In the genomic region with DNA sequence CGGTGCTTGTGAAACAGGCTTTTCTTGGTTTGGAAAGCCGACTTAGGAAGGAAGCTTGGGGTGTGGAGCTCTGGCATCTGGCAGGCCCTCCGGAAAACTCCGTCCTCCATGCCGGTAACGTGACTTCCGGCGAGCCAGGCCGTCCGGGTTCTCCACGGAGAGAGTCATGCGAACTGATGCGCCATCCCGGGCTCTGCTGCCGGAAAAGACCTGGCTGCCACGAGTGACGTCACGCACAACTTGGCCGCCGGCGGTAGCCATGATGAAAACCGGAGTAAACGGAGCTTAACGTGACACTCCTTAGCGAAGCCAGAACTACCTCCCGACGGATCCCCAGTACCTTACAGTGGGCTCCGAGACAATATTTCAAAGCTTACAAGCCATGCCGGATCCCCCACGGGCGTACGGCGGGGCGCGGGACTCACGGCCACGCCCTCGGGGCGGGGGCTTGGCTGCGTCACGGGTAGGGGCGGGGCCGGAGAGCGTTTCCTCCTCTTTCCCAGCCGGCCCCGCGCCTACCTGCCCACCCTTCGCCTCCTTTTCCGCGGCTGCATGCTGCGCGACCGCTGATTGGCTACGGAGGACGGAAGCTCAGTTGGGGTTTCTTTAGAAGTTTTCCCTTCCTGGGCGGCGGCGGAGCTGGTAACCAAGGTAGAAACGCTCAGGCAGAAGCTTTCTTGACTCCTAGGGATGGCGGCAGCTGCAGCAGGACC, we compare ENCODE assay signal across 8 mouse cellular contexts. TPM values are rescaled to one million over a fixed set of nuclear protein-coding genes. Genes with fewer than 3 reads are reported as not detected.
A peak's percentile ranks its signal among the peaks of the same experiment; 100 is the strongest.
DNase-seq lines count a peak whose midpoint lies in the region; ATAC-seq and TF ChIP-seq lines count a peak whose summit lies in the region.

Gene Sugt1, plus strand, starts transcription at position 553 of the 713 bp plus-strand sequence.

- H3K4me1 ChIP-seq in MEL (ENCODE audit: control insufficient read depth in 1 of 2, insufficient read depth in 2 of 2, low read length in 2 of 2): peaks cover 3 to 12% of the 10 kb centered on the region in 2 experiments; a peak in 3 of 4 replicates
- H3K4me1 ChIP-seq in cerebellum, adult 2 months (ENCODE audit: control insufficient read depth, insufficient read depth, low read length): peaks cover 5% of the 10 kb centered on the region; the same call in 1 of the 2 replicates
- peaks cover 13% of the 10 kb centered on the region for H3K4me1 ChIP-seq in forebrain, postnatal 0 days (ENCODE audit: insufficient read depth)
- peaks cover 13% of the 10 kb centered on the region for H3K4me1 ChIP-seq in lung, embryonic 15.5 days

- peak within 1 kb of the TSS; percentile 98 for H3K27ac ChIP-seq in MEL (ENCODE audit: control insufficient read depth, low read depth, low read length)
- peak within 1 kb of the TSS; percentile 99 for H3K27ac ChIP-seq in cerebellum, adult 2 months (ENCODE audit: insufficient read depth, low read length)
- H3K27ac ChIP-seq in forebrain, postnatal 0 days (ENCODE audit: low read depth, low read length): peak within 1 kb of the TSS; percentile 98
- H3K27ac ChIP-seq in lung, embryonic 15.5 days: peak within 1 kb of the TSS; percentile 95

- no peak for TF ChIP-seq CTCF in MEL (IDR thresholded peaks at IDR 0.05 in 2 of 3, conservative IDR thresholded peaks at IDR 0.05 in 1 of 3; ENCODE audit: control insufficient read depth in 1 of 3, insufficient read depth in 1 of 3, low read depth in 2 of 3, low read length in 3 of 3, poor library complexity in 1 of 3, severe bottlenecking in 1 of 3)
- TF ChIP-seq CTCF in cerebellum, adult 2 months (IDR thresholded peaks at IDR 0.05; ENCODE audit: borderline replicate concordance, insufficient read depth, low read depth, low read length): no peak
- TF ChIP-seq CTCF in forebrain, postnatal 0 days (IDR thresholded peaks at IDR 0.05; ENCODE audit: low read depth): no peak

- no peak for TF ChIP-seq RAD21 in MEL (IDR thresholded peaks at IDR 0.05; ENCODE audit: low read depth, low read length)

- DNase-seq in MEL (ENCODE audit: low read depth, low spot score): peak; percentile 98
- peak; percentile 97 to 98 for DNase-seq in cerebellum, adult 2 months
- peak; percentile 99 for DNase-seq in forebrain, postnatal 0 days
- DNase-seq in heart, postnatal 4 days: peak; percentile 96
- peak; percentile 96 to 98 for DNase-seq in layer of hippocampus, adult 8-10 months (ENCODE audit: low spot score in 2 of 2)
- DNase-seq in ovary, adult 18-20 months (ENCODE audit: low spot score): peak; percentile 94
- peak; percentile 98 for DNase-seq in thymus, postnatal 0 days (ENCODE audit: low spot score)

- H3K79me2 ChIP-seq in MEL (ENCODE audit: control insufficient read depth, insufficient read depth, low read length, poor library complexity): peaks cover 37% of the 10 kb centered on the region

- ATAC-seq in forebrain, postnatal 0 days: peak; percentile 99
- peak; percentile 99 for ATAC-seq in lung, embryonic 15.5 days (ENCODE audit: borderline replicate concordance, extremely low read depth, low FRiP score, low TSS enrichment)

- H3K4me3 ChIP-seq in MEL (ENCODE audit: control insufficient read depth in 1 of 2, insufficient read depth in 1 of 2, low read depth in 2 of 2, low read length in 2 of 2): peak within 1 kb of the TSS; percentile 93 to 98
- peak within 1 kb of the TSS; percentile 95 for H3K4me3 ChIP-seq in cerebellum, adult 2 months (replicated peaks; ENCODE audit: insufficient read depth, low read depth, low read length)
- peak within 1 kb of the TSS; percentile 67 for H3K4me3 ChIP-seq in forebrain, postnatal 0 days (ENCODE audit: low read depth, low read length)
- peak within 1 kb of the TSS; percentile 66 for H3K4me3 ChIP-seq in lung, embryonic 15.5 days

- peak within 1 kb of the TSS; percentile 99 for H3K9ac ChIP-seq in MEL (ENCODE audit: control insufficient read depth, low read depth, low read length, poor library complexity, severe bottlenecking)
- peak within 1 kb of the TSS; percentile 72 for H3K9ac ChIP-seq in forebrain, postnatal 0 days
- peak within 1 kb of the TSS; percentile 66 for H3K9ac ChIP-seq in lung, embryonic 15.5 days

- TF ChIP-seq POLR2A in MEL (IDR thresholded peaks at IDR 0.05; ENCODE audit: control insufficient read depth in 1 of 2, insufficient read depth in 1 of 2, low read depth in 1 of 2, low read length in 2 of 2, poor library complexity in 1 of 2): peak; percentile 70 to 79
- peak; percentile 63; the same call in 1 of the 2 replicates for TF ChIP-seq POLR2A in cerebellum, adult 2 months (IDR thresholded peaks at IDR 0.05; ENCODE audit: borderline replicate concordance, insufficient read depth, low read length)

- WGBS in cerebellum, adult 2 months: under 1% methylated on average over 60 of the region's 60 CpGs
- 2% methylated on average over 58 of the region's 60 CpGs for WGBS in forebrain, postnatal 0 days
- under 1% methylated on average over 57 of the region's 60 CpGs for WGBS in lung, embryonic 15.5 days

- no peaks in the 10 kb centered on the region for H3K27me3 ChIP-seq in MEL (ENCODE audit: control insufficient read depth in 1 of 2, insufficient read depth in 2 of 2, low read length in 2 of 2)
- no peaks in the 10 kb centered on the region for H3K27me3 ChIP-seq in cerebellum, adult 2 months (ENCODE audit: control insufficient read depth, insufficient read depth, low read length)
- H3K27me3 ChIP-seq in forebrain, postnatal 0 days (ENCODE audit: insufficient read depth, low read length): no peaks in the 10 kb centered on the region
- H3K27me3 ChIP-seq in lung, embryonic 15.5 days: no peaks in the 10 kb centered on the region

- no peak; a peak in 1 of 4 replicates for TF ChIP-seq EP300 in MEL (IDR thresholded peaks at IDR 0.05; ENCODE audit: low read depth in 1 of 2, low read length in 2 of 2)

- H3K4me2 ChIP-seq in forebrain, postnatal 0 days (ENCODE audit: low read depth): peak within 1 kb of the TSS; percentile 59
- H3K4me2 ChIP-seq in lung, embryonic 15.5 days: peak within 1 kb of the TSS; percentile 64

- no peaks in the 10 kb centered on the region for H3K9me3 ChIP-seq in MEL (replicated peaks; ENCODE audit: insufficient read depth, low read length)
- no peaks in the 10 kb centered on the region for H3K9me3 ChIP-seq in forebrain, postnatal 0 days (ENCODE audit: low read length)
- H3K9me3 ChIP-seq in lung, embryonic 15.5 days: no peaks in the 10 kb centered on the region

- peaks cover 0 to 11% of the 10 kb centered on the region in 2 experiments; a peak in 3 of 4 replicates for H3K36me3 ChIP-seq in MEL (ENCODE audit: control insufficient read depth in 1 of 2, insufficient read depth in 2 of 2, low read length in 2 of 2)
- 0 out of 2 replicates have a peak, but pooled peaks cover 1% of the 10 kb centered on the region for H3K36me3 ChIP-seq in forebrain, postnatal 0 days (ENCODE audit: insufficient read depth)
- H3K36me3 ChIP-seq in lung, embryonic 15.5 days: peaks cover 2% of the 10 kb centered on the region; the same call in 1 of the 2 replicates

TF ChIP-seq in MEL, 35 proteins besides CTCF, POLR2A, EP300 and RAD21 (continues in another document):
- TF ChIP-seq ELF1 (IDR thresholded peaks at IDR 0.05; ENCODE audit: low read depth, low read length) (peak; percentile 81), TBP (IDR thresholded peaks at IDR 0.05; ENCODE audit: low read depth, low read length) (peak; percentile 84), POLR2AphosphoS2 (IDR thresholded peaks at IDR 0.05; ENCODE audit: low read length) (no peak; the same call in 1 of the 2 replicates), E2F4 (IDR thresholded peaks at IDR 0.05; ENCODE audit: borderline replicate concordance, low read depth, low read length) (peak; percentile 68; the same call in 1 of the 2 replicates), SIN3A (IDR thresholded peaks at IDR 0.05; ENCODE audit: low read length) (peak; percentile 80), ZMIZ1 (IDR thresholded peaks at IDR 0.05; ENCODE audit: low read depth, low read length) (peak; percentile 59), BHLHE40 (IDR thresholded peaks at IDR 0.05; ENCODE audit: borderline replicate concordance, low read depth, low read length) (peak; percentile 89), HCFC1 (IDR thresholded peaks at IDR 0.05; ENCODE audit: low read depth, low read length) (peak; percentile 83), MYC (IDR thresholded peaks at IDR 0.05; ENCODE audit: low read depth, low read length) (peak; percentile 75), USF1 (IDR thresholded peaks at IDR 0.05; ENCODE audit: low read depth, low read length) (peak; percentile 91), ZC3H11A (IDR thresholded peaks at IDR 0.05; ENCODE audit: low read depth, low read length) (no peak), MAZ (IDR thresholded peaks at IDR 0.05; ENCODE audit: low read depth, low read length) (no peak), UBTF (IDR thresholded peaks at IDR 0.05; ENCODE audit: borderline replicate concordance, insufficient read depth, low read depth, low read length) (no peak), ZKSCAN1 (IDR thresholded peaks at IDR 0.05; ENCODE audit: low read depth, low read length) (no peak), ETS1 (IDR thresholded peaks at IDR 0.05; ENCODE audit: low read depth, low read length) (peak; percentile 61; the same call in 1 of the 2 replicates), NELFE (IDR thresholded peaks at IDR 0.05; ENCODE audit: low read depth, low read length) (peak; percentile 68), USF2 (IDR thresholded peaks at IDR 0.05; ENCODE audit: borderline replicate concordance in 1 of 2, insufficient read depth in 1 of 2, low read depth in 1 of 2, low read length in 2 of 2) (peak in 1 of 2 experiments; percentile 51; a peak in 1 of 4 replicates), CHD1 (IDR thresholded peaks at IDR 0.05; ENCODE audit: low read depth, low read length) (0 out of 2 replicates have a peak, but pooled peaks have one; percentile 4), MAX (IDR thresholded peaks at IDR 0.05; ENCODE audit: low read length) (peak; percentile 56; the same call in 1 of the 2 replicates), TCF12 (IDR thresholded peaks at IDR 0.05; ENCODE audit: low read depth, low read length) (peak; percentile 64), MXI1 (IDR thresholded peaks at IDR 0.05; ENCODE audit: low read depth, low read length) (peak; percentile 80)

RNA-seq across cellular contexts. Expression of gene Sugt1, which starts in this region (rescaled TPM):
- 175 and 182 TPM in 2 replicates for total RNA-seq in MEL (2012; rRNA removed)
- 100 to 1,000 TPM; 135 to 616 TPM for polyA plus RNA-seq in MEL (2012; ENCODE audit: insufficient read depth in 1 of 2, insufficient read length in 2 of 2, low read depth in 1 of 2, low replicate concordance in 2 of 2, missing spikeins in 1 of 2)
- 40.3 and 41.0 TPM in 2 replicates for polyA plus RNA-seq in cerebellum, adult 2 months (2012; rRNA removed)
- 41.5 and 50.9 TPM in 2 replicates for total RNA-seq in forebrain, postnatal 0 days (2014; rRNA removed)
- polyA plus RNA-seq in forebrain, postnatal 0 days (2015; fragmentation: Nextera tagmentation; extraction: Ambion mirVana): 93.7 and 107 TPM in 2 replicates
- total RNA-seq in heart, postnatal 4 days (2021): 100 to 1,000 TPM in 1 of 2 experiments, 10 to 100 TPM in 1; 99.3 to 107 TPM
- 10 to 100 TPM; 76.6 to 98.3 (median 84.8) TPM for total RNA-seq in layer of hippocampus, adult 8-10 months (2022)
- polyA plus RNA-seq in lung, embryonic 15.5 days (2015; fragmentation: Nextera tagmentation; extraction: Ambion mirVana): 127 and 136 TPM in 2 replicates
- 130 and 131 TPM in 2 replicates for polyA plus RNA-seq in thymus, postnatal 0 days (2015; fragmentation: Nextera tagmentation; extraction: Ambion mirVana)

Comparison
In these comparisons a context has a peak if more than half of its experiments do, and no peak if none do; other contexts are left out.
1. Peak in every context shown above with its lines: DNase-seq, ATAC-seq, H3K4me3 ChIP-seq and H3K27ac ChIP-seq.